Mouse (Mus musculus) heart, postnatal 14 days (tissue): Measurements from ENCODE around the gene 1700003F12Rik. TPM values are rescaled to one million over a fixed set of nuclear protein-coding genes. Genes with fewer than 3 reads are reported as not detected.

ENCODE experiments used
- DNase-seq, 2 experiments: peaks; one replicate each; pipeline ENCODE4 v3.0.0; 2021 to 2022
- intact Hi-C: fragments of 180-260 bp; cut with DNase I; formaldehyde crosslinking; loops from one replicate; pipeline ENCODE4 v1.15.1; 2025
- long read RNA-seq, 2 experiments: library from polyadenylated mRNA; stranded (forward); transcript quantifications; one replicate each; pipeline ENCODE4 v2.0.0; 2021
- total RNA-seq, 2 experiments: library from RNA; stranded (reverse); gene quantifications; 2 replicates each; pipeline ENCODE4 v1.2.3; 2021

1700003F12Rik gene
- under 1 TPM in 1 of 2 experiments, not detected in 1; 0.43 TPM for total RNA-seq
- long read RNA-seq, experiment 1: 0 reads
- long read RNA-seq, experiment 2, partial matches to known transcripts: 0 of 1 reads
- long read RNA-seq, experiment 2, other reads (novel, unspliced or antisense): 0 of 1 reads

DNA sequence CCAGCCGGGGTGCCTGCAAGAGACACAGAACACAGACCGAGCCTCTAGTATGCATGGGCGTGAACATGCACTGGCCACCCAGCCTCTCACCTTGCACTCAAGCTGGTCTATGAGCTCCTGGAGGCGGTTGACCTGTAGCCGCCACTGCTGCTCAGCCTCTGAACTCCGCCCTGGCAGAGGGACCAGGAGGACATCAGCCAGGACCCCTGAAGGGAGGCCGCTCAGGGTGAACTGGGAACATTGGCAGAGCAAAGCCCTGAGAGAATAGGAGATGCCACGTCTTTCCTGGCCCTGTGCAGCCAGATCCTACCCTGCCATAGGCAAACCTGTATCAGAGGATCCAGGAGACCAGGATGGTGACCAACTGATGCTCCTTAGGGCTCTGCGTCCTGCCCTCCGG, at the start of gene 1700003F12Rik:
TSS of gene 1700003F12Rik (plus strand) at position 375 of the 400 bp plus-strand sequence.
- intact Hi-C loops: no loop called here
- DNase-seq: no peak

- intact Hi-C loops: no loop called here
- DNase-seq: peak in 1 of 2 experiments; percentile 9
Measured at GRCm38 (mm10) chr2:154498571-154498970, 48.3 kb upstream of the 1700003F12Rik start.

- intact Hi-C loops: no loop called here
- no peak for DNase-seq
Measured at GRCm38 (mm10) chr2:154499717-154500247, 47.1 kb upstream of the 1700003F12Rik start.

DNA sequence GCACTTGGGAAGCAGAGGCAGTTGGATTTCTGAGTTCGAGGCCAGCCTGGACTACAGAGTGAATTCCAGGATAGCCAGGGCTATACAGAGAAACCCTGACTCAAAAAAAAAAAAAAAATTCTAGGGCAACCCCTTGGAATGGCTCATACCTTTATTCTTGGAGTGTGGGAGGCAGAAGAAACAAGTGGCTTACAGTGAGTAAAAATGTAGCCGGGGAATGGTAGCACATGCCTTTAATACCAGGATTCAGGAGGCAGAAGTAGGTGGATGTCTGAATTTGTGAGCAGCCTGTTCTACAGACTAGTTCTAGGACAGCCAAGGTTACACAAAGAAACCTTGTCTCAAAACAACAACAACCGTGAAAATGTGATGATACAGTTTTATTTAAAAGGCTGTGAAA, 46.1 kb upstream of the 1700003F12Rik start:
- intact Hi-C loops: no loop called here

DNA sequence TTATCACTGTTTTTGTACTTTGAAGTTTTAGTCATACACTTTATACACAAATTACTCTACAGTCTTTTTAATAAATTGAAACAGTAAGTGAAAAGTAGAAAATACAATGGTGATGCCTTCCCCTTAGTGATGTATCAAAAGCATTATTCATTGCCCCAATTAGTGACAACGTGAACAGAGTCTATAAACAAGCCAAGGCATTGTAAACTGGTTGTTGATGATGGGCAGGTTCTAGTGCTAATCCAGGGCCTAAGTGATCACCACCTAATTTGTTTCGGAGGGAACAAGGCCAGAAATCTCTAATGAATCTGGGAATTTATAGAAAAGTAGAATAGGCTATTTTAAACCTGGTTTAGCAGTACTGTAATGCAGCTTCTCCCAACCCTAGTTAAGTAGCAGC, 39.8 kb upstream of the 1700003F12Rik start:
- intact Hi-C loops: no loop called here
- no peak for DNase-seq

More for the DNA sequence above, 46.1 kb upstream of the 1700003F12Rik start:
- no peak for DNase-seq

DNA sequence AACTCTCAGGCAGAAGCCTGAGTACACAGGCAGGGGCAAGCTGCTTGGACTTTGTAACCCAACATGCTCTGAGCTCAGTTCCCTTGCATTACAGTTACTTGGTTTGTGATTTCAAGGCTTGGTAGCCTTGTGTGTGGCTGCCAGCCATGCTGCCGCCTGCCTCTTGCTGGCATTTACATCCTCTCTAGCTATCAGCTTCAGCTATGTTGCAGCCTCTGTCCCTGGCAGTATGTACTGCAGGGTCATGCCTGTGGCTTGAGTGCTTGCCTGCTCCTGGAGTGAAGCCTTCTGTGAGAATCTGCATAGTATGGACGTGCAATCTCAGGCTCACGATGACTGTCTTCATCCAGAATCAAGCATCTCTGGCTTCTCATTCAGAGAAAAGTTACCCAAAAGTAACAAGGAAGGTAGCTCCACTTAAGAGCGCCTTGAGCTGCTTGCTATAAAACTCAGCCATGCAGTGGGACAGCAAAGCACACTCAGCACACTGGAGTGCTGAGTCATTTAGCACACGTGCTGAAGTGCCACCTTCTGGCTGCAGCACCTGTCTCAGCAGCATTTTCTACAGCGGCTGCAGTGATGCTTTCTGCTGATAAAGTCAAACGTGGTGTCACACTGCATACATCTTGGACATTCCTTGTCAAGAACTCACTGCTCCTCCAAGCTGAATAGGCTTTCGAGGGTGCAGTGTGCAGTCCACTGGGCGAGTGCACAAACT, 39.2 kb upstream of the 1700003F12Rik start:
- DNase-seq: peak; percentile 3 to 8
- intact Hi-C loops: no loop called here

DNA sequence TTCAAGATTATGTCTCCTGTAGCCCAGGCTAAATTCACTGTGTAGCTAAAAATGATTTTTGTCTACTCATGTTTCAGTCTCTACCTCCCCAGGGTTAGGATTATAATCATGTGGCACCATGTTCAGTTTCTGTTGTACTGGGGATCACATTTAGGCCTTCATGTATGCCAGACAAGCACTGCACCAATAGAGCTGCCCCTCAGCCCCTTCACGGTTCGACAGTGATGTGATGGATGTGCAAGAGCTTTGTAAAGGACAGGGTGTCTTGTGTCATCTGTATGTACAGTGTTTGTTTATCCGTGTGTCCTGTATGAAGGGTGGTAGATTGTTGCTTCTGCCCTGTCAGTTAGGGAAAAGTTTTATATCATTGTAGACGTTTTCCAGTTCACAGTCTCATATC, 38.4 kb upstream of the 1700003F12Rik start:
- intact Hi-C loops: no loop called here
- DNase-seq: no peak

DNA sequence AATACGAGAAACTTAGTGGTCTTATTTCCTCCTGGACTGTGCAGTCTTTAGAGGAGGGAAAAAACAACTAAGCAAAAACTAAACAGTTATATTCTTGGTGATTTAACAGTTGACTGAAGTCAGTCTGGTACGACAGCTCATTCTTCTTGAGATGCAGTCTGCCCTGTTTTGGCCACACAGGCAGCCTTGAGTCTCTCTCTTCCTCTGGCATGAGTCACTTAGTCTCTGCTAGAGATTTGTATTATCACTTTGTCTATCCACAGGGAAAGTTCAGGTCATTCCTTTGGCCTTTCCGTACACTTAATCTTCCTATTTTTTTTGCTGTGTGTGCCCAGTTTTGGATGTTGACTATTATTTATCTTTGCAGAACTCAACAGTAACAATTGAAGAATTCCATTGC, 36.7 kb upstream of the 1700003F12Rik start:
- intact Hi-C loops: no loop called here

GRCm38 (mm10) chr2:154516944-154517343, 29.9 kb upstream of the 1700003F12Rik start:
- intact Hi-C loops: no loop called here
- no peak for DNase-seq

More for the DNA sequence above, 36.7 kb upstream of the 1700003F12Rik start:
- no peak for DNase-seq

GRCm38 (mm10) chr2:154517424-154517823, 29.5 kb upstream of the 1700003F12Rik start:
- no peak for DNase-seq
- intact Hi-C loops: no loop called here

DNA sequence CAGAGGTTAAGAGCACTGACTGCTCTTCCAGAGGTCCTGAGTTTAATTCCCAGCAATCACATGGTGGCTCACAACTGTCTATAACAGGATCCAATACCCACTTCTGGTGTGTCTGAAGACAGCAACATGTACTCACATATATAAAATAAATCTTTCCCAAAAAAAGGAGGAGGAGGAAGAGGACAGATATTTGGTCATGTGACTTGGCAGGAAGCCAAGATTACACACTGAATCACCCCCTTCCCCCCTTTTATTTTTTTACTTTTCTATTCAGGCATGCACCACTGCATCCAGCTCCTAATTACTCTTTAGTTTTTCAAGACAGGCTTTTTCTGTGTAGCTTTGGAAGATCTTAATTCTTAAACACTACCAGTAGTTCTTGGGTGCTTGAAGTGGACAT, 25.4 kb upstream of the 1700003F12Rik start:
- no peak for DNase-seq

DNA sequence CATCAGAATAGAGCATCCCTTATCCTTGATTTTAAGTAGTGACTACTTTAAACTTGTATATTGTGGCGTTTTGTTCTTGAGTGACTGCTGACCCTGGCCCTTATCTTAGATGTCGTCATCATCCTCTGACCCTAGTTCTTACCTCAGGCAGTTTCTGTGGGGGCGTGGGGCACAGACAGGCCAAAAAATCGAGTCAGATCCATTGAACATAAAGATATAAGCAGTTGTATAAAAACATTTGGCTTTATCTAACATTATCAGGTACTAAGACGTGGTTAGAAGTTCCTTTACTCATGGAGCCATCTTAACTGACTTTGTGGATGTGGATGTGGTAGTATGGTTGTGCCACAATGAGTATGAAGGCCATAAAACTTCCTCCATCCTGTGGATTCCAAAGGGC, 24.6 kb upstream of the 1700003F12Rik start:
- intact Hi-C loops: no loop called here
- DNase-seq: no peak

More for the DNA sequence above, 25.4 kb upstream of the 1700003F12Rik start:
- intact Hi-C loops: no loop called here

GRCm38 (mm10) chr2:154525285-154525684, 21.6 kb upstream of the 1700003F12Rik start:
- DNase-seq: no peak
- intact Hi-C loops: no loop called here

GRCm38 (mm10) chr2:154526531-154526930, 20.4 kb upstream of the 1700003F12Rik start:
- intact Hi-C loops: no loop called here
- no peak for DNase-seq

GRCm38 (mm10) chr2:154532888-154533287, 14.0 kb upstream of the 1700003F12Rik start:
- no peak for DNase-seq

DNA sequence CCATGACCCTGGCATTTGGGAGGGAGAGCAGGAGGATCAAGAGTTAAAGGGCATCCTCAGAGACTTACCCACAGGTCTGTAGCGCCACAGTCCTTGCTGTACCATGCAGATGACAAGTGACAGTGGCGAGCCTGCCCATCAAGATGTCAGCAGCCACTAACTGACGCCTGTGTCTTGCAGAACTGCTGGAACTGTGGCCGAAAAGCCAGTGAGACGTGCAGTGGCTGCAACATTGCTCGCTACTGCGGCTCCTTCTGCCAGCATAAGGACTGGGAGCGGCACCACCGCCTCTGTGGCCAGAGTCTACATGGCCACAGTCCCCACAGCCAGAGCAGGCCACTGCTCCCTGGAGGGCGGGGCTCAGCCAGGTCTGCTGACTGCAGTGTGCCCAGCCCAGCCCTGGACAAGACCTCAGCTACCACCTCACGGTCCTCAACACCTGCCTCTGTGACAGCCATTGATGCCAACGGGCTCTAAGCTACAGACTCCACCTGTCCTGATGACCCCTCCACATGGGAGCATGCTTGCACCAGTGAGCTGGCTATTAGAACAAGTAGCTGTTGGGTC, 12.1 kb upstream of the 1700003F12Rik start:
- peak in 1 of 2 experiments; percentile 18 for DNase-seq
- intact Hi-C loops: no loop called here

More at GRCm38 (mm10) chr2:154532888-154533287, 14.0 kb upstream of the 1700003F12Rik start:
- intact Hi-C loops: no loop called here

DNA sequence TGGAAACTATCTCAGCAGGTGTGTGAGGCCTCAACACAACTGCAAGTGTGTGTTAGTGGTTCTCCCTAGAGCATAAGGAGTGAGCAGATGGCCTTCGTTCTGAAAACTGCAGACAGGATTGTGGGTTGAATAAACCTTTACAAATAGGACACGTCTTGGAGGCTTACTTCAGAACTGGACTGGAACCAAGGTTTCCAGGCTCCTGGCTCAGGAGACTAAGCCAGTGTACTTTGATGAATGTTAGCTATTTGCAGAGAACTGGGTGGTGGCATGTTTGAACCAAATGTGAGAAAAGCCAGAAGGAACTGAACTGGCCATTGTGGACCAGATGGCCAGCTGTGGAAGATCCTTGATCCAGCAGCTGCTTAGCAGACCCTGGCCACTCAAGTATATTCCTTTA, 8.6 kb upstream of the 1700003F12Rik start:
- DNase-seq: peak in 1 of 2 experiments; percentile 44
- intact Hi-C loops: loop anchor here (2.0 kb wide), 1 partner anchor 122 kb away; no protein-coding TSS in a partner anchor

DNA sequence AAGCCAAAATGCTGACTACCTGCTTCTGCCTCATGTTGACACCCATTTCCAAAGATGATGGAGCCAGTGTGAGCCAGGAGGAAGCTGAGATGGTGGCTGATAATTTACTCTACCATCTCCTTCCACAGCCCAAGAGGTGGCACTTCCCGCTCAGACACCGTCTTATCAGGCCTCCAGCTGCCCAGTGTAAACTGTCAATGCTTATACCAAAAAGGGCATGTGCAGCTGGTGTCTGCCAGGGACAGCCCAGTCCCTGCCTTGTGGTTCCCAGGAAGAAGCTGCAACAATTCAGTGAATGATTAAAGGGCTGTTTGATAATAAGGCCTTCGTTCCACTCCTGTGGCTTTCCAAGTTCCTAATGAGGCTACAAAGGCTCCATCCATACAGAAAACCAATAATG, 8.2 kb upstream of the 1700003F12Rik start:
- no peak for DNase-seq
- intact Hi-C loops: loop anchor here (2.0 kb wide), 1 partner anchor 122 kb away; no protein-coding TSS in a partner anchor

- DNase-seq: peak; percentile 34 to 61
- intact Hi-C loops: loop anchor here (2.0 kb wide), 1 partner anchor 123 kb away; no protein-coding TSS in a partner anchor
Measured at GRCm38 (mm10) chr2:154539720-154540119, 7.2 kb upstream of the 1700003F12Rik start.

- intact Hi-C loops: no loop called here
- no peak for DNase-seq
Measured at GRCm38 (mm10) chr2:154541630-154542029, 5.3 kb upstream of the 1700003F12Rik start.
